Mouse (Mus musculus) layer of hippocampus, postnatal 14 days (tissue): ENCODE results near the gene Zfp710. TPM values are rescaled to one million over a fixed set of nuclear protein-coding genes. Genes with fewer than 3 reads are reported as not detected.
"Not testable (repeated sequence)": the region's sequence is repeated elsewhere in the genome, so short reads cannot be mapped to it uniquely, and the experiment has no call there.

Experiments
- DNase-seq, 2 experiments: peaks; one replicate each; pipeline ENCODE4 v3.0.0; 2021 to 2022; ENCODE audit warnings: low spot score in 2 of 2, mixed read lengths in 1 of 2
- total RNA-seq, 2 experiments: library from RNA; stranded (reverse); gene quantifications; 2 replicates each; pipeline ENCODE4 v1.2.3; 2021

Zfp710 gene
- total RNA-seq, 2 experiments from 2014 or later, result 17.5 to 18.0 TPM

DNA sequence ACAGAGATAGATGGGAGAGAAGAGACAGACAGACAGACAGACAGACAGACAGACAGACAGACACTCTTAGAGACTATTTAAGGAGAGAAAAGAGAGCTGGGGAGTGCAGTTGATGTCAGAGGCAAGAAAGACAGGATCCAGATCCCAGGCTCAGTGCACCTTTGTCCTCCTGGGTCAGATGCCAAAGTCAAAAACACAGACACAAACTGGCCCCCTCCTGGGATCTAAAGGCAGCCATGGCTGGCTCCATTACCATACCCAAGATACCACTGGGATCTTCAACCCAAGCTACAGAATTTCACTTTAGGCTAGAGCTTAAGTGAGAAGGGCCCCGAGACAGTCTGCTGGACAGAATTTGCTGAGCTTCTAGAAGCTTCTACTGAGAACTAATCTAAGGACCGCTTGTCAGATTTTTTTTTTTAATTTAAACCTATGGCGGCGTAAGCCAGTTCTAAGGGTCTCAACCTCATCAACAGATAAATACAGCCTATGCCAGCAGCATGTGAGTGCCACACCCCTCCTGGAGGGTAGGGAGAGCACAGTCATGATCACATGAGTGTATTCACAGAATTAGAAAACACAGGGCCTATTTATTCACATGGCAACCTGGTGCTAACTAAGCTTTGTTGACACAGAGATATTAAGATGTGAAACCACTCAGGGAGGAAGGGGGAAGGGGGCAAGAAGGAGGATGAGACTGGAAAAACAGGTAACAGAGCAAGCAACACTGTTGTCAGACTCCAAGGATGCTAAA, 81.2 kb downstream of the Zfp710 start:
- DNase-seq, result no peak

DNA sequence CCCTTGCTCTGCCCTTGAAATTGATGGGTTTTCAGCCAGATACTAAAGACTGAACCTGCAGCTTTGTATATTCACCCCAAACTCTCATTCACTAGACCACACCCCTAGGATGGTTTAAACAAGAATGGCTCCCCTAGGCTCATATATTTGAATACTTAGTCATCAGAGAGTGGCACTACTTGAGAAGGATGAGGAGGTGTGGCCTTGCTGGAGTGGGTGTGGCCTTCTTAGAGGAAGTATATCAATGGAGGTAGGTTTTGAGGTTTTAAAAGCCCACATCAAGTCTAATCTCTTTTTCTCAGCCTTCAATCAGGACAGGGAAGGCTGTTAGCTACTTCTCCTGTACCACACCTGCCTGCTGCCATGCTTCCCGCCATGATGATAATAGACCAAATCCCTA, 81.8 kb downstream of the Zfp710 start:
- DNase-seq, result no peak

DNA sequence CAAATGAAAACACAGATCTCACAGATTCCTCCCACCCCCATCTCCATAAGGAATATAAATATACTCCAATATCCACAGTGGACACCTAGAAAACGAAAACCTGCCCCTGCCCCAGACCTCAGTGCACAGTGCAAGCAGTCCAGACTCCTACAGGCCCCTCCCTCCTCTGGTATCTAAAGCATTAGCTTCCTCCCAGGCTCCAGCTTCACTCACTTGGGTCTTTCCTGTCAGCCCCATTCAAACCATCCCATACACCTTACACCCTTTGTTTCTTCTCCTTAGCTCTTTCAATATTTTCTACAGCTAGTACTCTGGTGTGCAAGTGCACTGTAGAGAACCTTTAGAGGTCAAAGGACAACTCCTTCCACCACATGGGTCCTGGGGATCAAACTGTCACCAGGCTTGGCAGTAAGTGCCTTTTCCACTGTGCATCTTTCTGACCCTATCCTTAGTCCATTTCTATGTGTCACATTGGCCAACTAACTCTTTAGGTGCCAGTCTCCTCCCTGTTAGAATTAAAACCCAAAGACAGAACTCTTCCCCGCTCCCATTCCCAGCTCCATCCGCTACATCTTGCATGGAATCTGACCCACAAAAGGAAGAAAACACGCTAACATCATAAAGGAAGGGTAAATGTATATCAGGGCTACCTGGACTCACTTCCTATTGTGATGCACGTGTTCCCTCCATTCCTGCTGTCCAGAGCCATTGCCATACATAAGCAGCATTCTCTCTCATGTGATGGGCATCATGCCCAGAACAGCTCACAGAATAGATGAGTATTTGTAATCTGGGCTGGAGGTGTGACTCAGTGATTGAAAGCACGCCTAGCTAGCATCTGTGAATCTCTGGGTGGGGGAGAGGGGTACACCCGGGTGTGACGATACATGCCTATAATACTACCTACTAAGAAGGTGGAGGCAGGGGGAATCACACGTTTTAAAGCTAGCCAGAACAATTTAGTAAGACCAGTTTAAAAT, 86.7 kb downstream of the Zfp710 start:
- DNase-seq, result peak; percentile 26 to 40

DNA sequence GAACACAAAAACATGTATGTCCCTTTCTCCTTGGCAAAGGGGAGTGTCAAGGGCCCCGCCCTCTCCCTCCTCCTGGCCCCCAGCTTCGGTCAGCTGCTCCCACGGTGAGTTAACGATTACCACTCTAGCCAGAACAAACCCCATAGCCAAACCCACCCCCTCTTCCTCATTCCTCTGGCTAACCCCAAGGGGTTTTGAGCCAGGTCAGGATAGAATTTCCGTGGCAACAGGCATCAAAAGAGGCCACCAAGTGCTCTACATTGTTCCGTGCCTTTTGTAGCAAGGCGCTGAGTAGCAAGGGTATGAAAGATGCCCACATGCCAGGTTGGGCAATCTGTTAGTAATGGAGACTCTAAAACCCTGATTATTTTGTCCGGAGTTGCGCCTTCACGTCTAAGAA, 89.4 kb downstream of the Zfp710 start:
- DNase-seq, result peak in 1 of 2 experiments; percentile 63

DNA sequence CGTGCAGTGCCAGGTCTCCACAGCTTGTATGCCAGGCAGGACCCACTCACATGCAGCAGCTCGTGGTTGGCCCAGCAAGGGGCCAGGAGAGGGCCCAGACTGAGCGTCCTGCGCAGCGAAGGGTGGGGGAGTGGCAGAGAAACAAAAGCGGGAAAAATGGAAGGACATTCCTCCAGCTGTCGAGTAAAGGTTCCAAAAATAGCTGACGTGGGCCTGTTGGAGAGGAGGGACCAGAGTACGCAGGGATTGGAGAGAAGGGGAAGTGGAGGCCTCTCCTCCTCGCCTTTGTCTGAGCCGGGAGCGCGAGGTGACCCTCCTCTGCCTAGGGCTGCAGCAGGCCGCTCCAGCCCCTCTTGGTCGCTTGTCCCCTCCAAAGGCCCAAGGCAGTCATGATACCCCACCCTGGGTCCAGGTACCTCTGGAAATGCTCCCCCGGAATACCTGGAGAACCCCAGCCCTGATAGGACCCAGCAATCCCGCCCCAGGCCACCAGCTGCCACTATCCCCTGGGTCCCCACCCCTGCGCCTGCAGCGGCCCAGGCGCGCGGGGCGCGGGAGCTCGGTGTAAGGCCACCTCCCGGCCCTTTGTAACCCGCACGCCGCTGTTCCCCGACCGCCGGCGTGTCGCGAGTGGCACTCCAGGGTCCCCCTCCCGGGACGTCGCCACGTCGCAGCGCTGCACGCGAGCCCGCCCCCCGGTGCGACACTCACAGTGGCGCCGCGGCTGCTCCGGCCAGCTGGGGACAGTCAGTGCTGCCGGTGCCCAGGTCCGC, 90.0 kb downstream of the Zfp710 start:
- peak in 1 of 2 experiments; percentile 68 for DNase-seq

DNA sequence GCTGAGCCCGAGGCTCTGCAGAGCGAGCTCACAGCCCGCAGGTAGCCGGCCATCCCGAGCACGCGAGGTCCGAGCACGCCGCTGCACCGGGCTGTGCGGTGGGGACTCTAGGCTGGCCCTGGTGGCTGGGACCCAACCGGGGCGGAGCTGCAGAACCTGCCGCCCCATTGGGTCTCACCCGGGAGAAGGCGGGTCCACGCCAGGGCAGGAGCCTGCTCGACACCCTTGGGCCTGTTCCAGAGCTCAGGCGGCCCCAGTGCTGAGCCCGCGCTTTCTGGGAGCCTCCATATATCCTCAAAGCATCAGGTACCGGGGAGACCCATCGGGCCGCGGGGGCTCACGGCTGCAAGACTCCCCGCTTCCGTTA, 90.6 kb downstream of the Zfp710 start, which contains the start of gene Idh2:
Gene Idh2, minus strand, starts transcription at position 169 of the 367 bp plus-strand sequence.
- peak; percentile 89 to 91 for DNase-seq

DNA sequence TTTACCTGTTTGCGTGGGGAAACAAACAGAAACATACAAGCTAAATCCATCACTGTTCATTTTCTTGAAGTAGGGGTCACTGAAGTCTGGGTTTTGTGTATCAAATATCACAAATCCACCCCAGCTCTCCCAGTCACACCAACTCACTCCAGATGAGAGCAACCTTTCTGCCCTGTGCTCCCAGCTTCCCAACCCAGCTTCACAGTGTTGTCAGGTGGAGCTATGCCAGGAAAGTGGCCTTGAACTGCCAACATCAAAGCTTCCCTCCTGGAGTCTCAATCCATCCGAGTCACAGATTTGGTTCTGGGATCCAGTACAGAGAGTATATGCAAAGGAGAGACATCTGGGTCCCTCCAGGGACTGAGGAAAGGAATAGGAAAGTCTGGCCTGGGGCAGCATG, 91.5 kb downstream of the Zfp710 start:
- DNase-seq, result no peak

DNA sequence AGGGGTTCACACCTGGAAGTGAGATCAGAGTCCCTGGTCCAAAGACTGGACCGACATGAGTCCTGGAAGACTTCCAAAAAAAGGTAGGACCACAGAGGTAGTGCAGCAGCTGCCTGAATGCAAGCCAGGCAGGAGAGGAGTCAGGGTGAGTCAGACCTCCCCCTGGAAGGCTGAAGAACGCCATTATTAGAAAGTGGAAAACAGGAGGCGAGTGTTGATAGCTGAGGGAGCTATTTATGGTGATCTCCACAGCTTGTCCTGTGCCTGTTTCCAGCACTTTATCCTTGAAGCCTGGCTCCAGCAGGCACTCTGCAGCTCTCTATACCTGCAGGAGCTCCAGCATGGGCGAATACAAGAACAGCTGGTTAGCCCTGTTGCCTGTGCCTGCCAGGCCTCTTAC, 94.6 kb downstream of the Zfp710 start:
- no peak for DNase-seq

DNA sequence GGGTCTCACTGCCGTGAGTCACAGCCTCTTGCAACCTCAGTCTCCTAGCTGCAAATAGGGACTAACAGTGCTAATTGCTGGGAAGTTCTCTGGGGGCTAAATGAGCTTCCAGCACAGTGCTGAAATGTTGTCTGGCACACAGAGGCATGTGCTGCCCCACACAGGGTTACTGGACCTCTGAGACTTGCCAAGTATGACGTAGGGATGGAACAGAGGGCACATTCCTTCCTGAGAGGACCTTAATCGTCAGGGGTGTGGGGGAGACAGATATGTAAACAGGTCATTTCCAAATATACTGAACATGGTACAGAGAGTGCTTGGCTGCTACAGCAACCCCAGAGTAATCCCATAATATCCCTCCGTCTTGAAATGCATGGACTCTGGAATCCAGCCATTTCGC, 96.5 kb downstream of the Zfp710 start:
- no peak for DNase-seq

DNA sequence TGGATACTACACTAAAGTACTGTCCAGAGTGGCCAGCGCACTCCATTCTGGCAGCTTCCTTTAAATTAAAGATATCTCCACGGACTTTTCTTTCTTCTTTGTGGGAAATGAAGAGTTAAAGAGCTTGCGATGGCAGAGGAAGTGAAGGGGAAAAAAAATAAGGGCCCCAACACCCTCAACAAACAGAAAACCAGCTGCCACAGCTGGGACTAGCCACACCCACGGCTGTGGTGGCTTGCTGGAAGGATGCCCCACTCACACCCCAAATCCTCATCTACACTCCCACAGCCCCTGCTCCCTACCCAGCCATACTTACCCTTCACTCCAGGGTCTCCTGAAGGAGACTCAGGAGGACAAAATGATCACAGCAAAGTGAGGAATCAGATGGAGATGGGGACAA, 98.5 kb downstream of the Zfp710 start:
- no peak for DNase-seq

DNA sequence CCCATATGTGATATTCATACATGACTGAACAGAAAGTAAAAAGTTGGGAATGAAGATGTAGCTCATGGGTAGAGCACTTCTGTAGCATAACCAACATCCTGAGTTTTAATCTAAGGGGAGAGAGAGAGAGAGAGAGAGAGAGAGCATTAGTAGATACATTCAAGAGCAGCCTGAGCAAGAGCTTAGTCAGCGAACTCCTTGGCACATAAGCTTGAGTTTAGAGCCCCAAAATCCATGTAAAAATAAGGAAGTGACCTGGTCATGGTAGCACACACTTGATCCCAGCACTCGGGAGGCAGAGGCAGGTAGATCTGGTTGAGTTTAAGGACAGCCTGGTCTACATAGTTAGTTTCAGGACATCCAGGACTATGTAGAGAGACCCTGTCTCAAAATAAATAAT, 99.1 kb downstream of the Zfp710 start:
- DNase-seq, result no peak

DNA sequence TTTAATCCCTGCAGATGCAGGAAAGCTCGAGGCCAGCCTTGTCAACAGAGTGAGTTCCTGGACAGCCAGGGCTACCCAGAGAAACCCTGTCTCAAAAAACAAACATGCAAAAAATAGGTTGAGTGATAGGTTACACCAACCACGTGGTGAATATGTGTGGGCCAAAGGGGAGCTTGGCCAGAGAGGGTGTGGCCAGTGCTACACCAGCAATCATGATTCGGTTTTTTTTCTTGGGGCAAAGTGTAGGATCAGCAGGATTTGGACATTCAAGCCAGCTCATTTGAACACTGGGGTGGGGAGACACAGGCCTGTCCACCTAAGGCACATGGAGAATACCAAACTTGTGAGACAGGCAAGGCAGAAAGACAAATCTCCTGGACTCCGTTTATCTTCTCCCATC, 104.7 kb downstream of the Zfp710 start:
- no peak for DNase-seq

DNA sequence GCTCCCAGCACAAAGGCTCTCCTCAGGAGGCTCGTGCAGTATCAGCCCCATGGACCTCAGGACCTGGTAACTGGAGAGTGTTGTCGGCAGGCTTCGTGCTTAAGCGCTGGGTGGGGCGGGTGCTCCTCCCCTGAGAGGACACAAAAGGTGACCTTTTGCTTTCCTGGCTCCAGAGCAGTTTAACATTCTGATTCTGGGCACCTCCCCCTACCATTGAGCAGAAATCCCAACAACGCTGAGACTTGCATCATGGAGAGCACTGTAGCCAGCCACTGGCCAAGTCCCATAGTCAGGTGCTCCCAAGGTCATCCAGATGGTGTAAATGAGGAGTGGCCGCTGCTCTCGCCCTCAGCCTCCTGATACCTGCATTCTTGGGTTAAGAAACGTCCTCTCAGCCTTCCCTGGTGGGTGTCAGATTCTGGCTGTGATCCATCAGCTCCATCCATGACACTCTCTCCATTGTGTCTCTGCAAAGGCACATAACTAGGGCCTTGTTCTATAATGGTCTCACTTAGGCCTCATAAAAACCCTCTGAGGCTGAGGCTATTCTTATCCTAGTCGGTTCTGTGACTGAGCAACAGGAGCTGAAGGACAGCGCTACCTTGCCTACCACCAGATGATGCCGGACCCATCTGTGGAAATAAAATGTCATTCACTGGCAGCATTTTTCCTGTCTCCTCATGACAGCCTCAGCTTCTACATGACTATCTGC, 105.9 kb downstream of the Zfp710 start:
- no peak for DNase-seq

DNA sequence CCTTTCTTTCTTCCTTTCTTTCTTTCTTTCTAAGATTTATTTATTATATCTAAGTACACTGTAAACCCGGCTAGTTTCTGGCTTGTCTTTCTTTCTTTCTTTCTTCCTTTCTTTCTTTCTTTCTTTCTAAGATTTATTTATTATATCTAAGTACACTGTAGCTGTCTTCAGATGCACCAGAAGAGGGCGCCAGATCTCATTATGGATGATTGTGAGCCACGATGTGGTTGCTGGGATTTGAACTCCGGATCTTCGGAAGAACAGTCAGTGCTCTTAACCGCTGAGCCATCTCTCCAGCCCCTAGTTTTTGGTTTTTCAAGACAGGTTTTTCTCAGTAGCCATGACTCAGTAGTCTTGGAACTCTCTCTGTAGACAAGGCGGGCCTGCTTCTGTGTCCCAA, 106.7 kb downstream of the Zfp710 start:
- DNase-seq, result not testable (repeated sequence)

DNA sequence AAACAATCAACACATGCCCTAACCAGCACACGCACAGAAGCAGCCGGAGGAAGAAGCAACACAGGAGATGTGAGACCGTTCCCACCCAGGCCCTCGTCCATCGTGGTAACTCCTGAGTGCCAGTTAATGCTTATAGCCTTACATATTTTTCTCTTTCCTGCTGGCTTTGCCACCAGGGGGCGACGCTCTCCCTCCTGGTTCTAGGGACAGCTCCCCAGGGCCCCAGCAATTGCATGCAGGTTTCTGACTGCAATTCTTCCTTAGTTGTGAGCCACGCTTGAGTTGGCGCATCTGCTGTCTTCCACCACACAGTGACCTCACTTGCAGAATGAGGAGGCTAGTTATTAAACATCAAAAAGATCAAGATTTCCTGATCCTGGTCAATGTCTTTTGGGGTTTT, 107.9 kb downstream of the Zfp710 start:
- DNase-seq, result peak in 1 of 2 experiments; percentile 49

DNA sequence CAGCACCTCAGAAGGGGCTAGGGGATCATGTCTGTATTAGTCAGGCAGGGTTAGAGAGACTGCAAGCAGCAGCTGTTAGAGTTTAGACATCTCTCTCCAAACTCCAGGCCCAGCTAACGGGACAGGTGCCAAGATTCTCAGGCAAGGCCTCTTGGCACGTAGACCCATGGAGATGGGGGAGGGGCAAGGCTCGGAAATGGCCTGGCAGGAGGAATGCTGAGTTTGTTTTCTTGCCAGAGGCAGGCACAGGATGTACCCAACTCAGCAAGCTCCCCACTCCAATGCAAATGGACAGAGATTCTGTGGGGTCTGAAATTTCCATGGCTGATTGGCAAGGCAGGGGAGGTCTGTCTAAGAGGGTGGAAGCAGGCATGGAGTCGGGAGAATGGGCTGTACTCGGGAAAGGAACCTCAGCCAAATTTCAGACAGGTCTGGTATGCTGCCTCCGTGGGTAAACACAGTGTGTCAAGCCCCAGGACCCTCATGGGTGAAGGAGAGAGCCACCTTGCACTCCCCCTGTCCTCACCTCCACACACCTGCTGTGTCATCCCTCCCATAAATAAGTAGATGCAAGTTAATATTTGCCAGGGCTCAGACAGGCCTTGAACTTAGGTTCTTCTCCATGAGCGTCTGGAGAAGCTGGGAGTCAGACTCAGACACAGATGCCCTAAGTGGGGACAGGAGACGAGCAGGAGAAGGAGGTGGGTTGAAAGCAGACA, 110.0 kb downstream of the Zfp710 start:
- DNase-seq, result peak; percentile 64 to 91

DNA sequence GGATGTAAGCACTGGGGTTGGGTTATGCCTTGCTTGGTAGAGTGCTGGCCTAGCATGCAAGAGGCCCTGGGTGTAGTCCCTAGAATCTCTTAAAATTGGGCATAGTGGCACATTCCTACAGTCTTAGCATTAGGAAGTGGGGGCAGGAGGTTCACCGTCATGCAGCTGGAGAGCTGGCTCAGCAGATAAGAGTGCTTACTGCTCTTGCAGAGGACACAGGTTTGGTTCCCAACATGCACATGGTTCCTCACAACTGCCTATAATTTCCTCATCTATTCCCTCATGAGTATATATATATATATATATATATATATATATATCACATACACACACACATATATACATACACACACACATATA, 110.5 kb downstream of the Zfp710 start:
- DNase-seq, result no peak

DNA sequence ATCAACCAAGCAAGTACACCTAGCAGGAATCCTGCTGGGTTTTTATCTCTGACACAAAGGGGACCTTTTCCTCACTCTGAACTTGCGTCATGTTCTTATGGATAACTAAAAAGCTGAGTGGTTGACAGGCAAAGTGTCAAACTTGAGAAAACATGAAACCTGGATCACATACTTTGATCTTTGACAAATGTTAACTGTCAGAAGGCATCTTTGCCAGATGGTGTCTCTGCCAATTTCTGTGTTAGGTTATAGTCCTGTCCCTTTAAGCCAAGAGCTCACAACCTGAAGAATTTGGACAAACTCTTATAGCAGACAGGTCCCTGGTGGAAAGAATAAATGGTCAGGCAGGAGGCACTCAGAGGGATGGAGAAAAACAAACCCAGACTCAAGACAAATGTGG, 113.8 kb downstream of the Zfp710 start:
- DNase-seq, result no peak

DNA sequence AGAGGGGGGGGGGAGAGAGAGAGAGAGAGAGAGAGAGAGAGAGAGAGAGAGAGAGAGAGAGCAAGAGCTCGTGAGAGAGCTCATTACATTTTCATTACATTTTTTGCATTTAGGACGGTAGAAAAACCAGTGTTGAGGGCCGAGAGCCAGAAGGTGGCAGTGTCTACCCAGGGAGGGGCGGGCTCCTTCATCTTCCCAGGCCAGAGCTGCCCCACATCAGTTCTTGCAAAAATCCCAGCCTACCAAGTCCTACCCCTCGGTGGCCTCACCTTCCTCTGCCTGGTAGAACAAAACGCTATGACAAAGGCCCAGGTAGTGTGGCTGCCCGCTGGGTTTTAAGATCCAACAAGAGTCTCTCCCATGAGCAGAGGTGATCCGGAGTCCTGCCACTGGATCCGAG, 116.2 kb downstream of the Zfp710 start:
- peak; percentile 60 to 73 for DNase-seq
